Mouse (Mus musculus) midbrain, embryonic 10.5 days (tissue): Measurements from ENCODE around the gene Olfr564. TPM values are rescaled to one million over a fixed set of nuclear protein-coding genes. Genes with fewer than 3 reads are reported as not detected.

Source experiments
- DNase-seq: peaks from one replicate; pipeline ENCODE4 v3.0.0-alpha.2; 2017; ENCODE audit warnings: low spot score
- H3K27ac ChIP-seq: fragments of 300-500 bp; sonication (generic); replicated peaks from 2 replicates; pipeline ENCODE4 v1.5.1; 2016; ENCODE audit warnings: mild to moderate bottlenecking
- H3K27me3 ChIP-seq: fragments of 300-500 bp; sonication (generic); 2 replicates; pipeline ENCODE4 v1.6.1; 2016; ENCODE audit warnings: low read depth, mild to moderate bottlenecking; ENCODE audit not compliant: poor library complexity, severe bottlenecking
- H3K36me3 ChIP-seq: fragments of 300-500 bp; sonication (generic); 2 replicates; pipeline ENCODE4 v1.6.1; 2016; ENCODE audit warnings: mild to moderate bottlenecking, moderate library complexity
- H3K4me1 ChIP-seq: fragments of 300-500 bp; sonication (generic); 2 replicates; pipeline ENCODE4 v1.6.1; 2016
- H3K4me3 ChIP-seq: fragments of 300-500 bp; sonication (generic); 2 replicates; pipeline ENCODE4 v1.5.1; 2016; ENCODE audit warnings: mild to moderate bottlenecking, moderate library complexity
- H3K9me3 ChIP-seq: fragments of 300-500 bp; sonication (generic); replicated peaks from 2 replicates; pipeline ENCODE4 v1.6.1; 2016; ENCODE audit warnings: mild to moderate bottlenecking
- WGBS: fragments of 180-500 bp; shearing (Covaris S2); methylation state at CpG from one replicate; pipeline ENCODE4 v1.1.7; 2016; 5-methylcytosine and 5-hydroxymethylcytosine counted together
- polyA plus RNA-seq: library from polyadenylated mRNA; unstranded; fragments of >200 nt; fragmentation: Nextera tagmentation; extraction: Ambion mirVana; gene quantifications from 2 replicates; pipeline ENCODE4 v1.2.1, GENCODE M21; 2016

The Olfr564 gene
- polyA plus RNA-seq = not detected in 2 replicates

- Histone ChIP-seq H3K9me3 (no peaks in the 10 kb centered on the region), H3K4me1 (no peaks in the 10 kb centered on the region), H3K27ac (no peak within 1 kb of the TSS), H3K36me3 (no peaks in the 10 kb centered on the region), H3K4me3 (no peak within 1 kb of the TSS), H3K27me3 (no peaks in the 10 kb centered on the region)
- no peak for DNase-seq
Measured at GRCm38 (mm10) chr7:102803180-102803579, at the start of gene Olfr564. TSS of gene Olfr564 (plus strand) at chr7:102803480.

GRCm38 (mm10) chr7:102759266-102759665 is 44.0 kb upstream of the Olfr564 start, which contains the start of the genes Olfr560 and Olfr78:
TSS of gene Olfr560 (minus strand) at chr7:102759366.
TSS of gene Olfr78 (minus strand) at chr7:102759471.
- 76% methylated on average over 4 of the region's 4 CpGs for WGBS
- Histone ChIP-seq H3K36me3 (no peaks in the 10 kb centered on the region), H3K27me3 (no peaks in the 10 kb centered on the region), H3K4me3 (no peak within 1 kb of the TSS), H3K27ac (no peak within 1 kb of the TSS), H3K4me1 (no peaks in the 10 kb centered on the region), H3K9me3 (no peaks in the 10 kb centered on the region)
- no peak for DNase-seq

- no peaks in the 10 kb centered on the region for H3K36me3 ChIP-seq
- H3K27me3 ChIP-seq = no peaks in the 10 kb centered on the region
- WGBS = 81% methylated on average over 2 of the region's 2 CpGs
- H3K27ac ChIP-seq = no peak within 1 kb of the TSS
- no peaks in the 10 kb centered on the region for H3K9me3 ChIP-seq
- DNase-seq = no peak
- H3K4me1 ChIP-seq = no peaks in the 10 kb centered on the region
- no peak within 1 kb of the TSS for H3K4me3 ChIP-seq
Measured at GRCm38 (mm10) chr7:102770921-102771320, 32.4 kb upstream of the Olfr564 start, which contains the start of gene Olfr561. TSS of gene Olfr561 (plus strand) at chr7:102771221.

Other genes with a start within 250 kb of the Olfr564 start
- 0.15 and 0.52 TPM in 2 replicates for gene Trim21, start 238.0 kb upstream of the Olfr564 start, polyA plus RNA-seq
- gene Olfr550, start 232.0 kb upstream of the Olfr564 start, polyA plus RNA-seq = not detected in 2 replicates
- not detected in 2 replicates for gene Olfr551, start 211.6 kb upstream of the Olfr564 start, polyA plus RNA-seq
- gene Olfr552, start 205.7 kb upstream of the Olfr564 start, polyA plus RNA-seq = not detected in 2 replicates
- gene Olfr553, start 185.3 kb upstream of the Olfr564 start, polyA plus RNA-seq = not detected in 2 replicates
- not detected in 2 replicates for gene Olfr554, start 165.0 kb upstream of the Olfr564 start, polyA plus RNA-seq
- not detected in 2 replicates for gene Olfr555, start 144.7 kb upstream of the Olfr564 start, polyA plus RNA-seq
- not detected in 2 replicates for gene Olfr556, start 138.6 kb upstream of the Olfr564 start, polyA plus RNA-seq
- gene Trim68, start 116.2 kb upstream of the Olfr564 start, polyA plus RNA-seq = 10.1 and 11.8 TPM in 2 replicates
- not detected in 2 replicates for gene Olfr557, start 107.6 kb upstream of the Olfr564 start, polyA plus RNA-seq
- 0.04 TPM in 1 of 2 replicates, not detected in the other for gene Olfr558, start 101.3 kb upstream of the Olfr564 start, polyA plus RNA-seq
- not detected in 2 replicates for gene Olfr33, start 84.4 kb upstream of the Olfr564 start, polyA plus RNA-seq
- not detected in 2 replicates for gene Olfr559, start 76.0 kb upstream of the Olfr564 start, polyA plus RNA-seq
- gene Olfr560, start 44.1 kb upstream of the Olfr564 start, polyA plus RNA-seq = not detected in 2 replicates
- gene Olfr78, start 44.0 kb upstream of the Olfr564 start, polyA plus RNA-seq = not detected in 2 replicates
- not detected in 2 replicates for gene Olfr561, start 32.3 kb upstream of the Olfr564 start, polyA plus RNA-seq
- gene Olfr566, start 55.3 kb downstream of the Olfr564 start, polyA plus RNA-seq = not detected in 2 replicates
- not detected in 2 replicates for gene Olfr568, start 73.6 kb downstream of the Olfr564 start, polyA plus RNA-seq
- gene Olfr569, start 87.4 kb downstream of the Olfr564 start, polyA plus RNA-seq = not detected in 2 replicates
- not detected in 2 replicates for gene Olfr570, start 91.1 kb downstream of the Olfr564 start, polyA plus RNA-seq
- not detected in 2 replicates for gene Olfr571, start 114.1 kb downstream of the Olfr564 start, polyA plus RNA-seq
- not detected in 2 replicates for gene Olfr572, start 120.9 kb downstream of the Olfr564 start, polyA plus RNA-seq
- gene Olfr573-ps1, start 139.1 kb downstream of the Olfr564 start, polyA plus RNA-seq = not detected in 2 replicates
- gene Olfr574, start 145.0 kb downstream of the Olfr564 start, polyA plus RNA-seq = not detected in 2 replicates
- gene Olfr575, start 155.3 kb downstream of the Olfr564 start, polyA plus RNA-seq = not detected in 2 replicates
- gene Olfr576, start 159.2 kb downstream of the Olfr564 start, polyA plus RNA-seq = not detected in 2 replicates
- not detected in 2 replicates for gene Olfr577, start 172.5 kb downstream of the Olfr564 start, polyA plus RNA-seq
- gene Olfr578, start 185.8 kb downstream of the Olfr564 start, polyA plus RNA-seq = not detected in 2 replicates
- gene Olfr582, start 234.5 kb downstream of the Olfr564 start, polyA plus RNA-seq = not detected in 2 replicates
- not detected in 2 replicates for gene Olfr583, start 247.8 kb downstream of the Olfr564 start, polyA plus RNA-seq